In the genomic region with DNA sequence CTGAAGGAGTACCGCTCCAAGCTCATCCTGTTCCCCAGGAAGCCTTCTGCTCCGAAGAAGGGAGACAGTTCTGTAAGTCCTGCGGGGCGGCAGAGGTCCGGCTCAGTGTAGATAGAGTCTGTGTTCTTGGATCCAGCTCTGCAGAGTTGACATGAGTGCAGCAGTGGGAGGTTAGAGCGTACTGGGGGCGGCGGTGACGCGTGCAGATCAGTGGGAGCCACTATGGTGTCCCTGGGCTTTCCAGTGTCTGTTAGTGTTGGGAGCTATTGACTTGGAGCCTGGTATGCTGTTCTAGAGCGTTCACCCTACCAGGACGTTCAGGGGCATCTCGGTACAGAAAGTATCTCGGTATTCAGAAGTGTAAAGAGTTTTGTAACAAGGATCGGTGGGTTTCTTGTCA, we compare ENCODE assay signal across 8 mouse cellular contexts. TPM values are rescaled to one million over a fixed set of nuclear protein-coding genes. Genes with fewer than 3 reads are reported as not detected.
DNase-seq lines count a peak whose midpoint lies in the region; ATAC-seq and TF ChIP-seq lines count a peak whose summit lies in the region.

No protein-coding gene starts in this region.

- H3K4me1 ChIP-seq in lung, postnatal 0 days (ENCODE audit: insufficient read depth, low read depth, low read length) = peaks cover 4% of the 10 kb centered on the region; the same call in 1 of the 2 replicates
- peaks cover 26% of the 10 kb centered on the region for H3K4me1 ChIP-seq in embryonic facial prominence, embryonic 15.5 days
- H3K4me1 ChIP-seq in limb, embryonic 14.5 days (ENCODE audit: control insufficient read depth, insufficient read depth, low read length) = peaks cover 12% of the 10 kb centered on the region; the same call in 1 of the 2 replicates
- peaks cover 9% of the 10 kb centered on the region; the same call in 1 of the 2 replicates for H3K4me1 ChIP-seq in stomach, embryonic 14.5 days (ENCODE audit: control insufficient read depth, insufficient read depth, low read length)

- H3K4me3 ChIP-seq in lung, postnatal 0 days (ENCODE audit: low read depth, low read length) = peak overlapping the region; percentile 80
- peak overlapping the region; percentile 72 for H3K4me3 ChIP-seq in embryonic facial prominence, embryonic 15.5 days (replicated peaks)
- peak overlapping the region; percentile 79 for H3K4me3 ChIP-seq in limb, embryonic 14.5 days (replicated peaks; ENCODE audit: low read length)
- peak overlapping the region; percentile 72 for H3K4me3 ChIP-seq in stomach, embryonic 14.5 days (ENCODE audit: low read depth, low read length)

- no peak for TF ChIP-seq CTCF in lung, postnatal 0 days (IDR thresholded peaks at IDR 0.05)

- peak overlapping the region; percentile 72 for H3K4me2 ChIP-seq in lung, postnatal 0 days (replicated peaks; ENCODE audit: low read depth, low read length)
- peak overlapping the region; percentile 73 for H3K4me2 ChIP-seq in embryonic facial prominence, embryonic 15.5 days (replicated peaks)
- peak overlapping the region; percentile 93 for H3K4me2 ChIP-seq in limb, embryonic 14.5 days (replicated peaks; ENCODE audit: low read depth, low read length, severe bottlenecking)
- peak overlapping the region; percentile 96 for H3K4me2 ChIP-seq in stomach, embryonic 14.5 days (replicated peaks; ENCODE audit: low read depth, low read length)

- no peak for DNase-seq in lung, postnatal 0 days (ENCODE audit: low spot score)
- DNase-seq in lung, postnatal 14 days = no peak
- DNase-seq in limb, embryonic 14.5 days (ENCODE audit: low spot score) = no peak
- DNase-seq in cerebellum, postnatal 36 days = no peak
- DNase-seq in c-Kit-positive CD71-positive TER-119-positive erythroid progenitor cells, embryonic 14.5 days (ENCODE audit: low spot score) = no peak
- no peak for DNase-seq in adrenal gland, postnatal 4 days (ENCODE audit: low spot score in 2 of 2)

- WGBS in lung, postnatal 0 days = 8% methylated on average over 14 of the region's 15 CpGs
- 14% methylated on average over 15 of the region's 15 CpGs for WGBS in embryonic facial prominence, embryonic 15.5 days
- WGBS in limb, embryonic 14.5 days = 22% methylated on average over 14 of the region's 15 CpGs
- WGBS in stomach, embryonic 14.5 days = 12% methylated on average over 15 of the region's 15 CpGs

- TF ChIP-seq EP300 in lung, postnatal 0 days (IDR thresholded peaks at IDR 0.05) = no peak

- no peaks in the 10 kb centered on the region for H3K27me3 ChIP-seq in lung, postnatal 0 days (replicated peaks; ENCODE audit: insufficient read depth, low read length)
- no peaks in the 10 kb centered on the region for H3K27me3 ChIP-seq in embryonic facial prominence, embryonic 15.5 days
- H3K27me3 ChIP-seq in limb, embryonic 14.5 days (ENCODE audit: control insufficient read depth, insufficient read depth, low read length) = no peaks in the 10 kb centered on the region
- no peaks in the 10 kb centered on the region for H3K27me3 ChIP-seq in stomach, embryonic 14.5 days (ENCODE audit: control insufficient read depth, insufficient read depth, low read length)

- ATAC-seq in lung, postnatal 0 days = no peak
- ATAC-seq in embryonic facial prominence, embryonic 15.5 days (ENCODE audit: insufficient number of reproducible peaks, low FRiP score, low TSS enrichment, low read depth) = no peak
- no peak for ATAC-seq in limb, embryonic 14.5 days (ENCODE audit: low FRiP score, low read depth)
- no peak for ATAC-seq in stomach, embryonic 14.5 days (ENCODE audit: insufficient number of reproducible peaks, insufficient read depth, low FRiP score, low read depth)

- no peak for TF ChIP-seq POLR2A in limb, embryonic 14.5 days (IDR thresholded peaks at IDR 0.05; ENCODE audit: borderline replicate concordance, extremely low read depth, insufficient read depth, insufficient read length)

- peak overlapping the region; percentile 92 for H3K9ac ChIP-seq in lung, postnatal 0 days (replicated peaks; ENCODE audit: low read depth)
- peak overlapping the region; percentile 91 for H3K9ac ChIP-seq in embryonic facial prominence, embryonic 15.5 days
- H3K9ac ChIP-seq in limb, embryonic 14.5 days (ENCODE audit: low read depth, low read length, severe bottlenecking) = peak overlapping the region; percentile 93
- peak overlapping the region; percentile 63 for H3K9ac ChIP-seq in stomach, embryonic 14.5 days (replicated peaks; ENCODE audit: low read depth, low read length)

- H3K27ac ChIP-seq in lung, postnatal 0 days (ENCODE audit: low read length) = no peak overlapping the region
- peak overlapping the region; percentile 96; the same call in 1 of the 2 replicates for H3K27ac ChIP-seq in embryonic facial prominence, embryonic 15.5 days (replicated peaks)
- H3K27ac ChIP-seq in limb, embryonic 14.5 days (replicated peaks; ENCODE audit: low read depth, low read length) = peak overlapping the region; percentile 92
- peak overlapping the region; percentile 35; the same call in 1 of the 2 replicates for H3K27ac ChIP-seq in stomach, embryonic 14.5 days (ENCODE audit: low read length)

- H3K9me3 ChIP-seq in lung, postnatal 0 days (ENCODE audit: low read length) = no peaks in the 10 kb centered on the region
- H3K9me3 ChIP-seq in embryonic facial prominence, embryonic 15.5 days (replicated peaks) = no peaks in the 10 kb centered on the region
- no peaks in the 10 kb centered on the region for H3K9me3 ChIP-seq in limb, embryonic 14.5 days (ENCODE audit: control insufficient read depth, low read length)
- H3K9me3 ChIP-seq in stomach, embryonic 14.5 days (ENCODE audit: control insufficient read depth, low read depth, low read length) = no peaks in the 10 kb centered on the region

- H3K36me3 ChIP-seq in lung, postnatal 0 days (ENCODE audit: insufficient read depth, low read length) = peaks cover 13% of the 10 kb centered on the region; the same call in 1 of the 2 replicates
- peaks cover 27% of the 10 kb centered on the region for H3K36me3 ChIP-seq in embryonic facial prominence, embryonic 15.5 days
- H3K36me3 ChIP-seq in limb, embryonic 14.5 days (ENCODE audit: control insufficient read depth, insufficient read depth, low read length) = peaks cover 34% of the 10 kb centered on the region
- peaks cover 23% of the 10 kb centered on the region for H3K36me3 ChIP-seq in stomach, embryonic 14.5 days (ENCODE audit: control insufficient read depth, insufficient read depth, low read length)

RNA-seq across cellular contexts. Expression of gene Rpl13, which starts 1.1 kb away (rescaled TPM):
- polyA plus RNA-seq in lung, postnatal 0 days (2015; fragmentation: Nextera tagmentation; extraction: Ambion mirVana) = 1,019 and 1,086 TPM in 2 replicates
- polyA plus RNA-seq in embryonic facial prominence, embryonic 15.5 days (2015; fragmentation: Nextera tagmentation; extraction: Ambion mirVana) = 1,311 and 1,540 TPM in 2 replicates
- 2,823 and 3,226 TPM in 2 replicates for polyA plus RNA-seq in limb, embryonic 14.5 days (2012; rRNA removed)
- 1,836 and 1,953 TPM in 2 replicates for polyA plus RNA-seq in limb, embryonic 14.5 days (2014; fragmentation: Nextera tagmentation; extraction: Ambion mirVana)
- 1,772 and 1,775 TPM in 2 replicates for polyA plus RNA-seq in stomach, embryonic 14.5 days (2014; fragmentation: Nextera tagmentation; extraction: Ambion mirVana)
- total RNA-seq in adrenal gland, postnatal 4 days (2021) = 100 to 1,000 TPM; 895 to 902 TPM

RNA-seq across cellular contexts. Expression of gene Cpne7, which starts 13.9 kb away (rescaled TPM):
- polyA plus RNA-seq in lung, postnatal 0 days (2015; fragmentation: Nextera tagmentation; extraction: Ambion mirVana) = 0.94 and 1.3 TPM in 2 replicates
- 6.5 and 6.9 TPM in 2 replicates for polyA plus RNA-seq in embryonic facial prominence, embryonic 15.5 days (2015; fragmentation: Nextera tagmentation; extraction: Ambion mirVana)
- polyA plus RNA-seq in limb, embryonic 14.5 days (2012; rRNA removed) = 2.6 and 3.0 TPM in 2 replicates
- 0.50 and 0.86 TPM in 2 replicates for polyA plus RNA-seq in limb, embryonic 14.5 days (2014; fragmentation: Nextera tagmentation; extraction: Ambion mirVana)
- 0.56 and 1.2 TPM in 2 replicates for polyA plus RNA-seq in stomach, embryonic 14.5 days (2014; fragmentation: Nextera tagmentation; extraction: Ambion mirVana)
- 1 to 10 TPM; 6.3 to 7.3 TPM for total RNA-seq in adrenal gland, postnatal 4 days (2021)

RNA-seq across cellular contexts. Expression of gene Spg7, which starts 40.5 kb away (rescaled TPM):
- polyA plus RNA-seq in lung, postnatal 0 days (2015; fragmentation: Nextera tagmentation; extraction: Ambion mirVana) = 22.7 and 27.3 TPM in 2 replicates
- polyA plus RNA-seq in embryonic facial prominence, embryonic 15.5 days (2015; fragmentation: Nextera tagmentation; extraction: Ambion mirVana) = 40.8 and 41.5 TPM in 2 replicates
- polyA plus RNA-seq in limb, embryonic 14.5 days (2012; rRNA removed) = 88.7 and 90.0 TPM in 2 replicates
- polyA plus RNA-seq in limb, embryonic 14.5 days (2014; fragmentation: Nextera tagmentation; extraction: Ambion mirVana) = 34.8 and 37.5 TPM in 2 replicates
- polyA plus RNA-seq in stomach, embryonic 14.5 days (2014; fragmentation: Nextera tagmentation; extraction: Ambion mirVana) = 47.6 and 54.3 TPM in 2 replicates
- total RNA-seq in adrenal gland, postnatal 4 days (2021) = 10 to 100 TPM; 67.6 to 72.6 TPM

RNA-seq across cellular contexts. Expression of gene Sult5a1, which starts 54.8 kb away (rescaled TPM):
- polyA plus RNA-seq in lung, postnatal 0 days (2015; fragmentation: Nextera tagmentation; extraction: Ambion mirVana) = 18.3 TPM in 2 replicates
- polyA plus RNA-seq in embryonic facial prominence, embryonic 15.5 days (2015; fragmentation: Nextera tagmentation; extraction: Ambion mirVana) = 47.8 and 50.7 TPM in 2 replicates
- polyA plus RNA-seq in limb, embryonic 14.5 days (2012; rRNA removed) = 43.7 and 50.4 TPM in 2 replicates
- 31.7 and 33.2 TPM in 2 replicates for polyA plus RNA-seq in limb, embryonic 14.5 days (2014; fragmentation: Nextera tagmentation; extraction: Ambion mirVana)
- polyA plus RNA-seq in stomach, embryonic 14.5 days (2014; fragmentation: Nextera tagmentation; extraction: Ambion mirVana) = 20.4 and 23.9 TPM in 2 replicates
- 10 to 100 TPM; 14.6 to 16.6 TPM for total RNA-seq in adrenal gland, postnatal 4 days (2021)
